Mouse (Mus musculus): ENCODE data around the gene Nwd1. TPM values are rescaled to one million over a fixed set of nuclear protein-coding genes. Genes with fewer than 3 reads are reported as not detected.

Nwd1 gene
- polyA plus RNA-seq (2015; fragmentation: Nextera tagmentation; extraction: Ambion mirVana), result not detected in 2 replicates

- no peak for ATAC-seq (replicated peaks; ENCODE audit: low FRiP score, low read depth)
- 54% methylated on average over 11 of the region's 11 CpGs for WGBS
These were observed at the start of gene Nwd1 for GRCm38 (mm10) chr8:72646060-72646767. Nwd1 (plus strand) TSS chr8:72646711.

GRCm38 (mm10) chr8:72642885-72643284 lies 3.6 kb upstream of the Nwd1 start:
- no peaks in the 10 kb centered on the region for H3K36me3 ChIP-seq (ENCODE audit: insufficient read depth, low read length)
- H3K27ac ChIP-seq, result no peak overlapping the region
- H3K27me3 ChIP-seq (ENCODE audit: insufficient read depth, low read length), result no peaks in the 10 kb centered on the region
- H3K9me3 ChIP-seq (replicated peaks; ENCODE audit: low read length), result no peaks in the 10 kb centered on the region
- no peaks in the 10 kb centered on the region for H3K4me1 ChIP-seq (replicated peaks; ENCODE audit: insufficient read depth, low read length)
- WGBS, result 96% methylated on average over 1 of the region's 1 CpGs
- no peak overlapping the region for H3K4me3 ChIP-seq (replicated peaks; ENCODE audit: low read depth, low read length)
- no peak; the same call in 1 of the 2 replicates for ATAC-seq (replicated peaks; ENCODE audit: low FRiP score, low read depth)
- H3K4me2 ChIP-seq (ENCODE audit: low read length), result no peak overlapping the region
- no peak for TF ChIP-seq CTCF (IDR thresholded peaks at IDR 0.05; ENCODE audit: low read depth)
- no peak overlapping the region for H3K9ac ChIP-seq (ENCODE audit: low read depth, low read length)
- no peak for DNase-seq (ENCODE audit: low spot score)

More at GRCm38 (mm10) chr8:72646060-72646767, at the start of gene Nwd1:
- Histone ChIP-seq H3K36me3 (ENCODE audit: insufficient read depth, low read length) (no peaks in the 10 kb centered on the region), H3K9ac (ENCODE audit: low read depth, low read length) (no peak within 1 kb of the TSS), H3K4me2 (ENCODE audit: low read length) (no peak within 1 kb of the TSS), H3K27ac (no peak within 1 kb of the TSS), H3K4me3 (replicated peaks; ENCODE audit: low read depth, low read length) (no peak within 1 kb of the TSS), H3K9me3 (replicated peaks; ENCODE audit: low read length) (no peaks in the 10 kb centered on the region), H3K4me1 (replicated peaks; ENCODE audit: insufficient read depth, low read length) (no peaks in the 10 kb centered on the region), H3K27me3 (ENCODE audit: insufficient read depth, low read length) (no peaks in the 10 kb centered on the region)
- TF ChIP-seq CTCF (IDR thresholded peaks at IDR 0.05; ENCODE audit: low read depth), result no peak
- DNase-seq (ENCODE audit: low spot score), result no peak

GRCm38 (mm10) chr8:72644601-72645000 lies 1.9 kb upstream of the Nwd1 start:
- no peaks in the 10 kb centered on the region for H3K9me3 ChIP-seq (replicated peaks; ENCODE audit: low read length)
- H3K36me3 ChIP-seq (ENCODE audit: insufficient read depth, low read length), result no peaks in the 10 kb centered on the region
- no peak overlapping the region for H3K4me2 ChIP-seq (ENCODE audit: low read length)
- H3K27ac ChIP-seq, result no peak overlapping the region
- no peak overlapping the region for H3K9ac ChIP-seq (ENCODE audit: low read depth, low read length)
- no peak for DNase-seq (ENCODE audit: low spot score)
- H3K27me3 ChIP-seq (ENCODE audit: insufficient read depth, low read length), result no peaks in the 10 kb centered on the region
- H3K4me3 ChIP-seq (replicated peaks; ENCODE audit: low read depth, low read length), result no peak overlapping the region
- H3K4me1 ChIP-seq (replicated peaks; ENCODE audit: insufficient read depth, low read length), result no peaks in the 10 kb centered on the region
- TF ChIP-seq CTCF (IDR thresholded peaks at IDR 0.05; ENCODE audit: low read depth), result peak; percentile 23; the same call in 1 of the 2 replicates
- no peak for ATAC-seq (replicated peaks; ENCODE audit: low FRiP score, low read depth)
- 74% methylated on average over 4 of the region's 4 CpGs for WGBS

GRCm38 (mm10) chr8:72646768-72647143 lies 245 bp downstream of the Nwd1 start:
- no peak overlapping the region for H3K4me2 ChIP-seq (ENCODE audit: low read length)
- H3K27ac ChIP-seq, result no peak overlapping the region
- H3K36me3 ChIP-seq (ENCODE audit: insufficient read depth, low read length), result no peaks in the 10 kb centered on the region
- no peak overlapping the region for H3K9ac ChIP-seq (ENCODE audit: low read depth, low read length)
- DNase-seq (ENCODE audit: low spot score), result no peak
- ATAC-seq (replicated peaks; ENCODE audit: low FRiP score, low read depth), result no peak
- H3K9me3 ChIP-seq (replicated peaks; ENCODE audit: low read length), result no peaks in the 10 kb centered on the region
- no peaks in the 10 kb centered on the region for H3K4me1 ChIP-seq (replicated peaks; ENCODE audit: insufficient read depth, low read length)
- no peak for TF ChIP-seq CTCF (IDR thresholded peaks at IDR 0.05; ENCODE audit: low read depth)
- H3K27me3 ChIP-seq (ENCODE audit: insufficient read depth, low read length), result no peaks in the 10 kb centered on the region
- WGBS, result 80% methylated on average over 5 of the region's 5 CpGs
- no peak overlapping the region for H3K4me3 ChIP-seq (replicated peaks; ENCODE audit: low read depth, low read length)

- H3K4me3 ChIP-seq (replicated peaks; ENCODE audit: low read depth, low read length), result no peak overlapping the region
- no peak overlapping the region for H3K4me2 ChIP-seq (ENCODE audit: low read length)
- H3K9ac ChIP-seq (ENCODE audit: low read depth, low read length), result no peak overlapping the region
- no peaks in the 10 kb centered on the region for H3K36me3 ChIP-seq (ENCODE audit: insufficient read depth, low read length)
- no peak for TF ChIP-seq CTCF (IDR thresholded peaks at IDR 0.05; ENCODE audit: low read depth)
- H3K27ac ChIP-seq, result no peak overlapping the region
- DNase-seq (ENCODE audit: low spot score), result no peak
- no peaks in the 10 kb centered on the region for H3K4me1 ChIP-seq (replicated peaks; ENCODE audit: insufficient read depth, low read length)
- H3K27me3 ChIP-seq (ENCODE audit: insufficient read depth, low read length), result no peaks in the 10 kb centered on the region
- H3K9me3 ChIP-seq (replicated peaks; ENCODE audit: low read length), result no peaks in the 10 kb centered on the region
- 87% methylated on average over 2 of the region's 2 CpGs for WGBS
- ATAC-seq (replicated peaks; ENCODE audit: low FRiP score, low read depth), result no peak
These were observed 4.2 kb downstream of the Nwd1 start for GRCm38 (mm10) chr8:72650697-72651096.

- Histone ChIP-seq H3K9ac (ENCODE audit: low read depth, low read length) (no peak overlapping the region), H3K4me1 (replicated peaks; ENCODE audit: insufficient read depth, low read length) (no peaks in the 10 kb centered on the region), H3K27me3 (ENCODE audit: insufficient read depth, low read length) (no peaks in the 10 kb centered on the region), H3K36me3 (ENCODE audit: insufficient read depth, low read length) (no peaks in the 10 kb centered on the region), H3K4me2 (ENCODE audit: low read length) (no peak overlapping the region), H3K27ac (no peak overlapping the region), H3K9me3 (replicated peaks; ENCODE audit: low read length) (no peaks in the 10 kb centered on the region), H3K4me3 (replicated peaks; ENCODE audit: low read depth, low read length) (no peak overlapping the region)
- 22% methylated on average over 13 of the region's 13 CpGs for WGBS
- ATAC-seq (replicated peaks; ENCODE audit: low FRiP score, low read depth) (peak; percentile 79), DNase-seq (ENCODE audit: low spot score) (peak; percentile 55)
- peak; percentile 8; the same call in 1 of the 2 replicates for TF ChIP-seq CTCF (IDR thresholded peaks at IDR 0.05; ENCODE audit: low read depth)
These were observed 8.3 kb downstream of the Nwd1 start for GRCm38 (mm10) chr8:72654565-72655521.
